Mouse (Mus musculus) left cerebral cortex, adult 2 months (tissue): ENCODE measurements around the gene Prkce. TPM values are rescaled to one million over a fixed set of nuclear protein-coding genes. Genes with fewer than 3 reads are reported as not detected.

Source experiments
- DNase-seq, 2 experiments: peaks; one replicate each; pipeline ENCODE4 v3.0.0; 2021 to 2022; ENCODE audit warnings: low spot score in 2 of 2, mixed read lengths in 1 of 2; ENCODE audit errors: extremely low spot score in 1 of 2
- H3K27ac ChIP-seq: fragments of 200-600 bp; 2 replicates; pipeline ENCODE4 v1.8.1; 2022
- H3K4me3 ChIP-seq: fragments of 200-600 bp; 2 replicates; pipeline ENCODE4 v1.8.1; 2022
- CTCF ChIP-seq: fragments of 200-600 bp; IDR thresholded peaks from 2 replicates; pipeline ENCODE4 v1.8.1; 2022; ENCODE audit warnings: antibody characterized with exemption, mild to moderate bottlenecking, moderate library complexity
- intact Hi-C: fragments of 180-260 bp; cut with DNase I; formaldehyde crosslinking; loops from one replicate; pipeline ENCODE4 v1.15.1; 2025
- total RNA-seq, 2 experiments: library from RNA; stranded (reverse); gene quantifications; 2 replicates each; pipeline ENCODE4 v1.2.3; 2021

The Prkce gene
- total RNA-seq, 2 experiments from 2014 or later = 277 to 284 TPM

DNA sequence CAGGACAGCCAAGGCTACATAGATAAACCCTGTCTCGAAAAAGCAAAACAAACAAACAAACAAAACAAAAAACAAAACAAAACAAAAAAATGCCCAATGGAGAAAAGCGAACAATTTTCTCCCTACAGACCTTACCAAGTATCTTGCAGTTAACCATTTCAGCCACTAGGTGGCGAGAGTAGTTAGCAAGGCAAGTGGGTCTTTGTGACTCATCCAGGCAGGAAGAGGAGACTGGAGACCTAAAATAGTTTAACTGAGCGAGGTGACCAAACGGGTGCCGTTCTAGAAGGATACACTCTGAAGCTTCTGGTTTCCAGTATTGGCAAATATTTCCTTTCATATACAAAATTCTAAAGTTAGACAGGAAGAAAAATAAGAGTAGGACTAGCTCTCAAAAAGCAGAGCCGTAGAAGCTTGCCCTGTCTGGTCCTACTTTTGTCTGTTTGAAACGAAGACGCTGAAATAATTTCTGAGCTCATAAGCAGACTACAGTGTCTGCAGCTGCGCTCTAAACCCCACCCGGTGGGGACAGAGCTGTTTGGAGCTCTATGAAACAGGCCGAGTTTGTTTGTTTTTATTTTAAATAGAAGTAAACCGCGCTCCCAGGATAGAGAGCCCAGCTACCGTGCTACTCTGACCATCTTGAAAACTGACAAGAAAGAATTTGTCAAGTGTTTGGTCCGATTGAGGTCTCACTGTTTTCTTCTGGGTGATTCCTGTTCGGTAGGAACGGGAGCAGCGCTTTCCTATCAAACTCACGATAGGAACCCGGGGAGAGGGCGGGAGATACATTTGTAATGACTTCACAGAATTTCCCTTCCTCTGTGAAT lies 368.5 kb downstream of the Prkce start:
- H3K4me3 ChIP-seq = peak overlapping the region; percentile 42

DNA sequence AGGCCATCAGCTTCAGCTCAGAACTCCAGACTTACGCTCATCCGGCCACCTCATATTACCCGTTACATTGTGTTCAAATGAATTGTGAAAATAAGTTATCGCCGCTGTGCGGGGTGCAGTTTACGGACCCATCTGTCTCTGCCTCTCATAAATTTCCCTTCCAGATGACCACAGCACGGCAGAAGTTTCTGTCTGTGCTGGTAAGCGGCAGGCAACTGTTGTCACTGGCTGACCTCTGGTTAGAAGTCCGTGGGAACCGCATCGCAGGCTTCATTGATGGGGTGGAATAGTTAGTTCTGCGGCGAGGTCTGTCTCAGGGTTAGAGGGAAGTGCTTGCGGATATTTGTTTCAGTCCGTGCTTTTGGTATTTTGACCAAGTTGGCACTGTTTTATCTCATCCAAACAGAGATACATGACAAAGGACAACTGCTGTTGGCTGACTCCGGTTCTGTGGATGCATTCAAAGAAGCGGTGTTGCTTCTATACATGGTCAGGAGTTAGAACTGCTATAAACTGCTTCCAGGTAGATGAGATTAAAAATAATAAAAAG lies 372.4 kb downstream of the Prkce start:
- H3K27ac ChIP-seq = no peak overlapping the region
- H3K4me3 ChIP-seq = no peak overlapping the region
- TF ChIP-seq CTCF = no peak
- no peak for DNase-seq
- intact Hi-C loops = no loop called here

More for the DNA sequence above, 368.5 kb downstream of the Prkce start:
- peak; percentile 95 for TF ChIP-seq CTCF
- H3K27ac ChIP-seq = peak overlapping the region; percentile 80
- intact Hi-C loops = loop anchor here (1.0 to 2.0 kb wide), 2 partner anchors 276 to 369 kb away; no protein-coding TSS in a partner anchor
- peak; percentile 71 to 79 for DNase-seq

DNA sequence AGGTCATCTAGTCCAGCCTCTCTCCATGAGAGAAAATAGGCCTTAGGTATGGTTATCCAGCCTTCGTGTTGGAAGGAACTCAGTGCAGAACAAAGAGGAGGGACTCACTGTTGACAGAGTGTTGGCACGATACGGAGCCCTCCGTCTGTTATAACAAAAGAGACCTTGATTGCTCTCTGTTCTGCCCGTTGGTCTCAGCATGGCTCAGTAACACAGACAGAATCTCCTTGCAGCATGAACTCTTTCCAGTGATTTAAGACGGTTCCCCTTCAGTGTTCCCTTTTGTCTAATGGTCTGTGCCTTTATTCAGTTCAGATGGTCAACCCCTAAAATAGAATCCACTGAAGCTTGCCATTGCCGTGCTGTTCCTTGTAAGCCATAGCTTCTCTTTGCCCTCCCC lies 378.9 kb downstream of the Prkce start:
- Histone ChIP-seq H3K27ac (no peak overlapping the region), H3K4me3 (no peak overlapping the region)
- no peak for DNase-seq
- intact Hi-C loops = no loop called here
- TF ChIP-seq CTCF = no peak

DNA sequence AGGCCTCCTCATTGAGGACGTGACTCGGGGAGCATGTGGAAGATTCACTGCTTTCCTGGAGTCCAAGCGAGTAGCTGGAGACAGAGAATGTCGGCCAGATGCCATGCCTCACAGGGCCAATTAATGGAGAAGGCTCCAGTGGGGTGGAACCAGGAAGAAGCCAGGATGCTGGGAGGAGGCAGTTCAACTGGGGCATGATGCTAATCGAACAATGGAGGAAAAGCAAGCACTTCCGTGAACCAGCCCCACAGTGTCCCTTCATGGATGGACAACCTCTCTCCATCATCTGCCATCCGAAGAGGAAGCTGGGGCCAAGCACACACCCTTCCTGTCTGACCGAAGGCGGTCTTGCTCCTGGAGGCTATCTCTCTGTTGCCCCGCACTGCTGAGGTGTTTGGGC lies 381.5 kb downstream of the Prkce start:
- TF ChIP-seq CTCF = no peak
- intact Hi-C loops = no loop called here
- DNase-seq = no peak
- Histone ChIP-seq H3K27ac (no peak overlapping the region), H3K4me3 (no peak overlapping the region)

DNA sequence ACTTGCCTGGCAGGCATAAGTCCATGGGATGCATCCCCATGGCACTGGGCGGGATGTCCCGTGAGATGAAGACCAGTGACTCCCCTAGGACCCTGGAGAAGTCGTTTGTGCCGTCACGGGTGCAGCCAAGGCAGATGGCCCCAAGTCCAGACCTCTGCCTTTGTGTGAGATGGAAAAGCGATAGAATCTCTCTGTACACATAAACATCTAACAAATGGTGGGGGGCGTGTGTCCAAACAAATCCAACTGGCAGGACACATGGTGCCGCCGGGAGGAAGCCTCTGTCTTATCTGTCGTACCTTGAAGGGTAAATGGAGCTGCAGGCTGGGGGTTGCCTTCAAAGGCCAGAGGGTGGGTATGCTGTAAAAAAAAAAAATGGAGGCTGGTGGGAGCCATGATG lies 384.0 kb downstream of the Prkce start:
- TF ChIP-seq CTCF = no peak
- Histone ChIP-seq H3K27ac (no peak overlapping the region), H3K4me3 (no peak overlapping the region)
- no peak for DNase-seq
- intact Hi-C loops = no loop called here

GRCm38 (mm10) chr17:86551995-86552394 lies 384.4 kb downstream of the Prkce start:
- TF ChIP-seq CTCF = no peak
- intact Hi-C loops = no loop called here
- DNase-seq = no peak
- H3K27ac ChIP-seq = no peak overlapping the region
- H3K4me3 ChIP-seq = no peak overlapping the region

GRCm38 (mm10) chr17:86559206-86559891 lies 391.8 kb downstream of the Prkce start:
- Histone ChIP-seq H3K4me3 (no peak overlapping the region), H3K27ac (no peak overlapping the region)
- TF ChIP-seq CTCF = no peak
- intact Hi-C loops = no loop called here
- no peak for DNase-seq

DNA sequence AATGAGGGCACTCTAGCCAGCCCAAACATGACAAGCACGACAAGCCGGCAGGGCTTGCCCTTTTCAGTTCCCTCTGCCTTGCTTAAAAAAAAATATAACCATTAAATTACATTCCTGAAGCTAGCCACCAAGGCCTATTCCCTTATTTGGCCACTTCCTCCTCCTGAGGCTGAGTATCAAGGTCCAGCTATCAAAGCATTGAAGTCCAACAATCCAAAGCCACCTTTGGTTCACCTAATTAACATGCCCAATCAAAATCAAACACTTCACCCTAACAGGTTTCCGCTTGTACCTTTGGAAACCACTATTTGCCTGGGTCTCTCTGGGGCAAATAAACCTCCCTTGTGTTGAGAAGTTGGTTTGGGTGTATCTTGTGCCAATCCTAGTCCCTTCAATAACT lies 392.9 kb downstream of the Prkce start:
- Histone ChIP-seq H3K27ac (no peak overlapping the region), H3K4me3 (no peak overlapping the region)
- no peak for TF ChIP-seq CTCF
- no peak for DNase-seq
- intact Hi-C loops = no loop called here

GRCm38 (mm10) chr17:86570491-86570890 lies 402.9 kb downstream of the Prkce start:
- H3K4me3 ChIP-seq = no peak overlapping the region
- no peak for TF ChIP-seq CTCF
- intact Hi-C loops = no loop called here

DNA sequence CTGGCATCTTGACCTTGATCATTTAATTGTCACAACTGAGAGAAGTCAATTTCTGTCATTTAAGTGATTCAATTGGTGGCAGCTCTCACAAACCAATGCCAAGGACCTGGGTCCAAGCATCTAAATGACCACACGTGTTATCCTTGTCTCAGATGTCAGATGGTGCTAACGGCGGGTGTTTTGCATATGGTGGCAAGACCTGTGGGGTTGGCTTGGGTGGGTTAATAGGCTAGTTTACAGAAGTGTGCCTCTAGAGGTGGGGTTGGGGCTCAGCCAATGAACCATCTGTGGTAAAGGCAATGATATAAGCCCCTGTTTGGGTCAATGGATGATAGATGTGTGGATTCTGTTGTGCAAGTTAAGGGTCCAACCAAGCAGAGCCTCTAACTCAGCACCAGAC lies 403.7 kb downstream of the Prkce start:
- no peak overlapping the region for H3K27ac ChIP-seq
- no peak for TF ChIP-seq CTCF
- intact Hi-C loops = no loop called here
- no peak for DNase-seq
- no peak overlapping the region for H3K4me3 ChIP-seq

More at GRCm38 (mm10) chr17:86570491-86570890, 402.9 kb downstream of the Prkce start:
- no peak for DNase-seq
- no peak overlapping the region for H3K27ac ChIP-seq

DNA sequence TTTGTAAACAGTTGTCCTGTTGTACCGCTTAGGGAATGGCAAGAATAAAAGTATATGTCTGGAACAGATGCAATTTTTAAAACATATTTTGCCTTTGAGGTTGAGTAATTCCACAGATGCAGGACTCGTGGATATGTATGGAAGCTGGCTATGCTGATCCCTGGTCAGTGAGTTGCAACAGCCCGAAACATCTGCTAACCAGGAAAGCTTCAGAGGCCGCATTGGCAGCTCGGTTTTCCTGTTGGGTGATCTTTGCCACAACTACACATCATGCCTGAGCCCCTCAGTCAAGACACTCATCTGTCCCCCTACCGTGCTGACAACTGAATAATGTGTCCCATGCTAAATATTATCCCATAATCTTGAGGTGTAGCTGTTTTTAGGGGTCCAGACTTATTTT lies 404.6 kb downstream of the Prkce start:
- Histone ChIP-seq H3K27ac (no peak overlapping the region), H3K4me3 (no peak overlapping the region)
- intact Hi-C loops = no loop called here
- DNase-seq = no peak
- no peak for TF ChIP-seq CTCF

GRCm38 (mm10) chr17:86572576-86572975 lies 405.0 kb downstream of the Prkce start:
- TF ChIP-seq CTCF = no peak
- DNase-seq = no peak
- Histone ChIP-seq H3K4me3 (no peak overlapping the region), H3K27ac (no peak overlapping the region)
- intact Hi-C loops = no loop called here
